Mouse (Mus musculus) heart, embryonic 16.5 days (tissue): ENCODE results near the gene 1700007K13Rik. TPM values are rescaled to one million over a fixed set of nuclear protein-coding genes. Genes with fewer than 3 reads are reported as not detected.

ENCODE experiments used
- ATAC-seq: fragments of 200-750 bp; cut with Nextera tagmentation; replicated peaks from 2 replicates; pipeline ENCODE4 v1.8.0; 2017; ENCODE audit warnings: moderate number of reproducible peaks; ENCODE audit not compliant: insufficient read depth, low FRiP score; ENCODE audit errors: extremely low read depth
- H3K27ac ChIP-seq: fragments of 300-500 bp; sonication (generic); 2 replicates; pipeline ENCODE4 v1.5.1; 2014; ENCODE audit warnings: mild to moderate bottlenecking, low read length, control low read depth, moderate library complexity
- H3K27me3 ChIP-seq: fragments of 300-500 bp; sonication (generic); 2 replicates; pipeline ENCODE4 v1.6.1; 2014; ENCODE audit warnings: low read length, mixed read lengths; ENCODE audit not compliant: control insufficient read depth, insufficient read depth
- H3K36me3 ChIP-seq: fragments of 300-500 bp; sonication (generic); 2 replicates; pipeline ENCODE4 v1.6.1; 2014; ENCODE audit not compliant: control insufficient read depth, insufficient read depth
- H3K4me1 ChIP-seq: fragments of 300-500 bp; sonication (generic); 2 replicates; pipeline ENCODE4 v1.6.1; 2014; ENCODE audit warnings: low read length, mixed read lengths; ENCODE audit not compliant: control insufficient read depth, insufficient read depth
- H3K4me2 ChIP-seq: fragments of 300-500 bp; sonication (generic); 2 replicates; pipeline ENCODE4 v1.6.1; 2014; ENCODE audit warnings: low read depth, mild to moderate bottlenecking, control low read depth, low read length
- H3K4me3 ChIP-seq: fragments of 300-500 bp; sonication (generic); 2 replicates; pipeline ENCODE4 v1.5.1; 2014; ENCODE audit warnings: mild to moderate bottlenecking, control low read depth, low read length
- H3K9ac ChIP-seq: fragments of 300-500 bp; sonication (generic); 2 replicates; pipeline ENCODE4 v1.6.1; 2014; ENCODE audit warnings: low read length, control low read depth
- H3K9me3 ChIP-seq: fragments of 300-500 bp; sonication (generic); replicated peaks from 2 replicates; pipeline ENCODE4 v1.6.1; 2016; ENCODE audit warnings: low read length; ENCODE audit not compliant: control insufficient read depth
- WGBS: fragments of 180-500 bp; shearing (Covaris S2); extraction: QIAGEN DNeasy Blood & Tissue Kit; methylation state at CpG from one replicate; pipeline ENCODE4 v1.1.7; 2014; 5-methylcytosine and 5-hydroxymethylcytosine counted together
- polyA plus RNA-seq: library from polyadenylated mRNA; unstranded; fragments of >200 nt; fragmentation: Nextera tagmentation; extraction: Ambion mirVana; gene quantifications from 2 replicates; pipeline ENCODE4 v1.2.1, GENCODE M21; 2015

Gene 1700007K13Rik
- polyA plus RNA-seq, 1 experiment from 2014 or later, result 0.71 TPM

DNA sequence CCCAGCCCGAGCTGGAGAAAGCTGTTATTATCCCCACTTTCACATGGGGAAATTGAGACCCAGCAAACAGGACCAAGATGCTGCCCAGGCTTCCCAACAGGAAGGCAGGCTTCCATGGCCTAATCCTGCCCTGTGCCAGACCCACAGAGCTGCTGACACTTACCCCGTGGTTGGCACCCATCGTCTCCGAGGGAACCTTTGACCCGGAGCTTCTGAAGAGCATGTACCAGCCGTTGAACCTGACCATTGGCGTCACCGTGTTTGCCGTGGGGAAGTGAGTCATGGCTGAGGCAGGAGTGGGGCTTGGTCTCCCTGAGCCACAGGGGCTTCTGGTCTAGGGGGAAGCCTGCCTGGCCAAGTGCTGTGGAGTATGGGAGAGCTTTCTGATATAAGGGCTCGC lies 36.9 kb upstream of the 1700007K13Rik start:
- Histone ChIP-seq H3K4me2 (no peak overlapping the region), H3K36me3 (no peaks in the 10 kb centered on the region), H3K27ac (no peak overlapping the region), H3K27me3 (no peaks in the 10 kb centered on the region), H3K9ac (no peak overlapping the region), H3K4me1 (no peaks in the 10 kb centered on the region), H3K4me3 (no peak overlapping the region), H3K9me3 (no peaks in the 10 kb centered on the region)
- ATAC-seq, result no peak
- WGBS, result 69% methylated on average over 10 of the region's 10 CpGs

DNA sequence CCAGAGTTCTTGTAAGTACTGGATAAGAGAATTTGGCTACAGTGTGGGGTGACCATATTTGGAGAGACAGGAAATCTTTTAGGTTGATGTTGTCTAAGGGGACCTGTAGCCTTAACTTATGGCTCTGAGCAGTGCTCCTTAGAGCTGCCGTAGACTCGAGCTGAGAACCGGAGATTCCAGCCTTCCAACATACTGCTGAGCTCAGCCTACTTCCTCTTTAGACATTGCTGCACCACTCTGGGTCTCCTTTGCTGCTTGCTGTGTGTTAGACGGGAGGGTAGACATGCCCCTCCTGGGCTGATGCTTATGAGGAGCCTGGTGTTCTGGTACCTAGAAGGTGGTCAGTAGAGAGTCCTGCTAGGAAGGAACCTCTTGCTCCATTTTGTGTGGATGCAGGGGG lies 32.3 kb upstream of the 1700007K13Rik start:
- Histone ChIP-seq H3K36me3 (no peaks in the 10 kb centered on the region), H3K27ac (no peak overlapping the region), H3K9ac (no peak overlapping the region), H3K9me3 (no peaks in the 10 kb centered on the region), H3K4me2 (no peak overlapping the region), H3K4me3 (no peak overlapping the region), H3K4me1 (no peaks in the 10 kb centered on the region), H3K27me3 (no peaks in the 10 kb centered on the region)
- ATAC-seq, result no peak
- WGBS, result 69% methylated on average over 4 of the region's 4 CpGs

DNA sequence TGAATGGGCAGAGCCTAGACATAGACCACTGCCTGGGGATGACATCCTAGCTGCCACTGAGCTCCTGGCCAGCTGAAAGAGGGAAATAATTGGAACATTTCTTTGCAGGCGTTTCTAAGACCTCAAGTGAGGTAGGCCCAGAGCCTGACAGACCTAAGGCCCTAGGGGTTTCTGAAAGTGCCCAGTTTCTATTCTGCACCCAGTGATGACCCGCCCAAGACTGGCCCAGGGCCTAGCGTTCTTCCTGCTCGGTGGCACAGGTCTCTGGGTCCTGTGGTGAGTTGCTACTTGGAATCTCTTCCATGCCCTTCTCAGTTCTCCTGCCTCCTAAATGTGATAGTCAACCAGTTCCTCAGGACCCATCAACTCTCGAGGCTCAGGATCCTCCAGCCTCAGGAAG lies 31.4 kb upstream of the 1700007K13Rik start:
- H3K4me2 ChIP-seq, result no peak overlapping the region
- no peaks in the 10 kb centered on the region for H3K27me3 ChIP-seq
- no peaks in the 10 kb centered on the region for H3K9me3 ChIP-seq
- no peak overlapping the region for H3K27ac ChIP-seq
- H3K4me3 ChIP-seq, result no peak overlapping the region
- H3K36me3 ChIP-seq, result no peaks in the 10 kb centered on the region
- no peaks in the 10 kb centered on the region for H3K4me1 ChIP-seq
- 73% methylated on average over 5 of the region's 5 CpGs for WGBS
- ATAC-seq, result no peak
- no peak overlapping the region for H3K9ac ChIP-seq

DNA sequence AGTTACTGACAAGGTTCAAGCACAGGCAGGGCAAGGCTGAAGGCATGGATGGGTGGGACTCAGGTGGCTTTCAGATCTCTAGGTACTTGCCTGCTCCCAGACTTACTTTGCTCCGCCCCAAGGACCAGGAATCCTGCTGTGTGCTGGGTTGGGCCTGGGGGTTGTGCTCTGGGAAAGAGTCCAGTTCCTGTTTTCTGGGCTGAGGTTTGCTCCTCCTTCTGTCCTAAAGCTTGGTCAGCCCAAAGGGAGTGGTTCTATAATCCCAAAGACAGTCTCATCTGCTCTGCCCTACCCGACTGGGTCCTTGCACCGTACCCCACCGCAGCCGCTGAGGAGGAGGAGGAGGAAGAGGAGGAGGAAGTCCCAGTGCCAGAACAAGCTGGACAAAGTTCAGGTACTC lies 30.5 kb upstream of the 1700007K13Rik start, which contains the start of gene Gbgt1:
Gene Gbgt1 (plus strand): TSS at position 221 of the 400 bp plus-strand sequence.
- WGBS, result 74% methylated on average over 5 of the region's 5 CpGs
- no peak for ATAC-seq
- H3K9ac ChIP-seq, result no peak within 1 kb of the TSS

DNA sequence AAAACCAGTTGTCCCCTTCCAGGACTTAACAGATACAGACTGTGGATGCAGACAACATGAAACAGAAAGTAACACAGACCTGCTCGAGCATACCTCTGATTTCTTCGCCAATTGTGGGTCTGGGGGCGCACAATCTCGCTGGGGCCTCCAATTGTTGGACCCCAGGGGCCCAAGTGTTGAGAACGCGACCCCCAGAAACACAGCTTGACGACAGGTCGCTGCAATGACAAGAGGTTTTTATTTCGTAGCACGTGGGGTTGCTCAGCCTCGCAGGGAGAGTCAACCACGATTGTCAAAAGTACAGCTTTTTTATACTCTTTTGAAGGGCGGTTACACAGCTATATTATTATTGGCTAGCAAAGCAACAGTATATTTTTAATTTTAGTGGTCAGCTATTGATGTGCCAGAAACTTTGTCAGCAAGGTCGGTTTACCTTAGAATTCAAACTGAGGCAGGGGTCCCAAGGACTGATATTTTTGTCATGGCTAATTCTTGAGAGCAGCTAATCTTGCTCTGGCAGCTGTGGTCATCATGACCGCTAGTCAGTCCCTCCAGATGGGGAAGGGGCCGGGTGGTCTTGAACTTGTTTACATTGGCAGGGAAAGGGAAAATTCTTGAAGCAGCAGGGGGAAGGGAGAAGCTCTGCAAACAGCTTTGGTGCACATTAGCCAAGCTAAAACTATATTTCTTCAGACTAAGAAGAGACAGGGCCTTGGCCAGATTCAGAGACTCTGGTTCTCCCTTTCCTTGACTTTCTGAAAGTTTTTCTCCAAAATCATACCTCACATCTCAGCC lies 29.9 kb upstream of the 1700007K13Rik start:
- no peaks in the 10 kb centered on the region for H3K27me3 ChIP-seq
- WGBS, result 75% methylated on average over 16 of the region's 16 CpGs
- H3K36me3 ChIP-seq, result no peaks in the 10 kb centered on the region
- H3K27ac ChIP-seq, result no peak overlapping the region
- H3K4me3 ChIP-seq, result no peak overlapping the region
- no peak overlapping the region for H3K4me2 ChIP-seq
- H3K9ac ChIP-seq, result no peak overlapping the region
- ATAC-seq, result no peak
- no peaks in the 10 kb centered on the region for H3K4me1 ChIP-seq
- no peaks in the 10 kb centered on the region for H3K9me3 ChIP-seq

More for the DNA sequence above, 30.5 kb upstream of the 1700007K13Rik start, which contains the start of gene Gbgt1:
- no peak within 1 kb of the TSS for H3K27ac ChIP-seq
- H3K4me1 ChIP-seq, result no peaks in the 10 kb centered on the region
- no peak within 1 kb of the TSS for H3K4me3 ChIP-seq
- no peaks in the 10 kb centered on the region for H3K36me3 ChIP-seq
- H3K27me3 ChIP-seq, result no peaks in the 10 kb centered on the region
- no peak within 1 kb of the TSS for H3K4me2 ChIP-seq
- H3K9me3 ChIP-seq, result no peaks in the 10 kb centered on the region

DNA sequence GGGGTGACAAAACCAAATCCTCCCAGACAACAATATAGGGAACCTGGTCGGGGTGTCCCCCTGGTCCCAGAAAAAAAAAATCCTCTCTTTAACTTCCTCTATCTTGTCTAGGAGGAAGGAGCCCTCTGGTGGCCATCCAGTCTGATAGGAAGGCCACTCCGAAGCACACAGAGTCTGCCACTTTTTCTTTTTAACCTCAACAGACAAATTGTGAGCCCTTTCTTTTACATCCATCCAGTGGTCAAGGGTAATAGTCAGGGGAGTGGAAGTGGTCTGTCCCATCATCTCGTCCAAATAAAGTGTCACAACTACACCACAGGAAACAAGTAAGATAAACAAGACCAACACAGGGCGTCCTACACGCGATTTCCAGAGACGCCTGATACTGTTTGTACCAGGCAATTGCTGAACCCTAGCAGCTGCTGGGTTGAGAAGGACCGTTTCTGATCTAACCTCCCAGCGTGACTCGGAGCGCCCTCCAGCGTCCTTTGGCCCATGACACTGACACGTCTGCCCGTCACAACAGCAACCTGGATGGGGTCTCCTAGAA lies 29.1 kb upstream of the 1700007K13Rik start:
- H3K36me3 ChIP-seq, result no peaks in the 10 kb centered on the region
- no peak overlapping the region for H3K4me3 ChIP-seq
- no peak overlapping the region for H3K27ac ChIP-seq
- no peaks in the 10 kb centered on the region for H3K4me1 ChIP-seq
- H3K9me3 ChIP-seq, result no peaks in the 10 kb centered on the region
- H3K4me2 ChIP-seq, result no peak overlapping the region
- ATAC-seq, result no peak
- H3K9ac ChIP-seq, result no peak overlapping the region
- no peaks in the 10 kb centered on the region for H3K27me3 ChIP-seq
- 75% methylated on average over 14 of the region's 14 CpGs for WGBS

DNA sequence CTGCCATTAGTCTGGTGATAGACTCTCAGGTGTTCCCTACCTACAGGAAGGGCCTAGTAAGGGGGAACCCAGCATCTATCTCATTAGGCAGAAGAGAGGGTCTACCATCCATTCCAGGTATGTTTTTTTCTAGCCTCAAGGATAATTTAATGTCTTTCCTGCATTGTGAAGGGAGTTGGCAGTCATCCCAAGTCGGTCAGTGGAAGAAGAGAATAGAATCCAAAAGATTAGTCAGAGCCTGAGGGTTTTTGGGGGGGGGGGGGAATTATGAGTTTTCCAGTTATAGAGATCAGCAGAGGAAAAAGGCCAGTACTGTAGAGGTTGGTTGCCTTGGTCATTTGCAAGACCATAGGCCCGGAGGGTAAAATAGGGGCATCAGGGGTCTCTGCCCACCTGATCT lies 28.4 kb upstream of the 1700007K13Rik start:
- no peak for ATAC-seq
- 65% methylated on average over 2 of the region's 2 CpGs for WGBS
- H3K27ac ChIP-seq, result no peak overlapping the region

DNA sequence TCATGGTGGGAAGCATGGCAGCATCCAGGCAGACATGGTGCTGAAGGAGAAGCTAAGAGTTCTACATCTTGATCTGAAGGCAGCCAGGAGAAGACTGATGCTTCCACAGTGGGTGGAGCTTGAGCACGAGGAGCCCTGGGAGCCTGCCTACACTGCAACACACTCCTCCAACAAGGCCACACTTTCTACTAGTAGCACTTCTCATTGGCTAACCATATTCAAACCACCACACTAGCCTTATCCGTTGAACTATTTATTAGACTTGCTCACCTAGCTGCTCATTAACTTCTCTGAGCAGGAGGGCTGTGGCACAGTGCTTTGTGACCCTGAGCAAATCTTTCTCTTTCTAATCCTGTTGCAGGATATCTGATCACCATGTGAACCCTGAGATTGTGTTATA lies 17.7 kb upstream of the 1700007K13Rik start:
- Histone ChIP-seq H3K4me1 (no peaks in the 10 kb centered on the region), H3K9ac (no peak overlapping the region), H3K4me3 (no peak overlapping the region), H3K4me2 (no peak overlapping the region), H3K27ac (no peak overlapping the region), H3K27me3 (no peaks in the 10 kb centered on the region), H3K36me3 (no peaks in the 10 kb centered on the region), H3K9me3 (no peaks in the 10 kb centered on the region)
- no peak for ATAC-seq
- WGBS, result 69% methylated on average over 2 of the region's 2 CpGs

More for the DNA sequence above, 28.4 kb upstream of the 1700007K13Rik start:
- Histone ChIP-seq H3K9ac (no peak overlapping the region), H3K9me3 (no peaks in the 10 kb centered on the region), H3K27me3 (no peaks in the 10 kb centered on the region), H3K4me1 (no peaks in the 10 kb centered on the region), H3K4me2 (no peak overlapping the region), H3K4me3 (no peak overlapping the region), H3K36me3 (no peaks in the 10 kb centered on the region)
